8 mouse cellular contexts compared by ENCODE assay signal in genomic region chr11:31769804-31770654, GRCm38 (mm10).
A peak's percentile ranks its signal among the peaks of the same experiment; 100 is the strongest.
DNase-seq lines count a peak whose midpoint lies in the region; ATAC-seq lines count a peak whose summit lies in the region.

No protein-coding gene starts in this region.

- peaks cover 14% of the 10 kb centered on the region for H3K4me1 ChIP-seq in heart, embryonic 11.5 days (ENCODE audit: control insufficient read depth, insufficient read depth, low read length)
- H3K4me1 ChIP-seq in kidney, embryonic 15.5 days, result peaks cover 7% of the 10 kb centered on the region; the same call in 1 of the 2 replicates
- H3K4me1 ChIP-seq in lung, embryonic 15.5 days, result 0 out of 2 replicates have a peak, but pooled peaks cover 10% of the 10 kb centered on the region
- no peaks in the 10 kb centered on the region for H3K4me1 ChIP-seq in stomach, embryonic 14.5 days (ENCODE audit: control insufficient read depth, insufficient read depth, low read length)

- peak; percentile 35 for DNase-seq in right cerebral cortex, postnatal 14 days
- DNase-seq in right cerebral cortex, postnatal 36 days (ENCODE audit: low spot score in 2 of 2), result no peak
- peak; percentile 47 for DNase-seq in cerebellum, postnatal 36 days
- no peak for DNase-seq in urinary bladder, adult 18-20 months (ENCODE audit: low spot score in 2 of 2)

- H3K36me3 ChIP-seq in heart, embryonic 11.5 days (ENCODE audit: control insufficient read depth, insufficient read depth, low read length), result no peaks in the 10 kb centered on the region
- H3K36me3 ChIP-seq in kidney, embryonic 15.5 days, result no peaks in the 10 kb centered on the region
- H3K36me3 ChIP-seq in lung, embryonic 15.5 days, result no peaks in the 10 kb centered on the region
- no peaks in the 10 kb centered on the region for H3K36me3 ChIP-seq in stomach, embryonic 14.5 days (ENCODE audit: control insufficient read depth, insufficient read depth, low read length)

- no peak overlapping the region; the same call in 1 of the 2 replicates for H3K4me2 ChIP-seq in heart, embryonic 11.5 days
- no peak overlapping the region for H3K4me2 ChIP-seq in kidney, embryonic 15.5 days
- H3K4me2 ChIP-seq in lung, embryonic 15.5 days, result no peak overlapping the region
- no peak overlapping the region for H3K4me2 ChIP-seq in stomach, embryonic 14.5 days (replicated peaks; ENCODE audit: low read depth, low read length)

- no peaks in the 10 kb centered on the region for H3K27me3 ChIP-seq in heart, embryonic 11.5 days (ENCODE audit: control insufficient read depth, insufficient read depth, low read length)
- no peaks in the 10 kb centered on the region for H3K27me3 ChIP-seq in kidney, embryonic 15.5 days
- no peaks in the 10 kb centered on the region for H3K27me3 ChIP-seq in lung, embryonic 15.5 days
- no peaks in the 10 kb centered on the region for H3K27me3 ChIP-seq in stomach, embryonic 14.5 days (ENCODE audit: control insufficient read depth, insufficient read depth, low read length)

- H3K9ac ChIP-seq in heart, embryonic 11.5 days (ENCODE audit: low read depth, low read length), result no peak overlapping the region
- H3K9ac ChIP-seq in kidney, embryonic 15.5 days, result no peak overlapping the region
- no peak overlapping the region for H3K9ac ChIP-seq in lung, embryonic 15.5 days
- no peak overlapping the region for H3K9ac ChIP-seq in stomach, embryonic 14.5 days (replicated peaks; ENCODE audit: low read depth, low read length)

- WGBS in heart, embryonic 11.5 days (ENCODE audit: insufficient replicate concordance), result 67% methylated on average over 4 of the region's 4 CpGs
- 70% methylated on average over 4 of the region's 4 CpGs for WGBS in kidney, embryonic 15.5 days
- WGBS in lung, embryonic 15.5 days, result 72% methylated on average over 4 of the region's 4 CpGs
- 76% methylated on average over 4 of the region's 4 CpGs for WGBS in stomach, embryonic 14.5 days

- H3K27ac ChIP-seq in heart, embryonic 11.5 days (ENCODE audit: low read depth, low read length), result peak overlapping the region; percentile 80
- no peak overlapping the region; the same call in 1 of the 2 replicates for H3K27ac ChIP-seq in kidney, embryonic 15.5 days
- H3K27ac ChIP-seq in lung, embryonic 15.5 days, result no peak overlapping the region
- no peak overlapping the region for H3K27ac ChIP-seq in stomach, embryonic 14.5 days (ENCODE audit: low read length)

- peak; percentile 88 for ATAC-seq in heart, embryonic 11.5 days (replicated peaks; ENCODE audit: insufficient number of reproducible peaks, low FRiP score, low TSS enrichment)
- ATAC-seq in kidney, embryonic 15.5 days (replicated peaks; ENCODE audit: low FRiP score), result peak; percentile 52
- ATAC-seq in lung, embryonic 15.5 days (ENCODE audit: borderline replicate concordance, extremely low read depth, low FRiP score, low TSS enrichment), result peak; percentile 62; the same call in 1 of the 2 replicates
- peak; percentile 69; the same call in 1 of the 2 replicates for ATAC-seq in stomach, embryonic 14.5 days (ENCODE audit: insufficient number of reproducible peaks, insufficient read depth, low FRiP score, low read depth)

- no peak overlapping the region for H3K4me3 ChIP-seq in heart, embryonic 11.5 days (ENCODE audit: low read depth, low read length)
- no peak overlapping the region for H3K4me3 ChIP-seq in kidney, embryonic 15.5 days (replicated peaks)
- no peak overlapping the region for H3K4me3 ChIP-seq in lung, embryonic 15.5 days
- no peak overlapping the region for H3K4me3 ChIP-seq in stomach, embryonic 14.5 days (ENCODE audit: low read depth, low read length)

- H3K9me3 ChIP-seq in heart, embryonic 11.5 days (replicated peaks; ENCODE audit: control insufficient read depth, low read length), result no peaks in the 10 kb centered on the region; the same call in 1 of the 2 replicates
- peaks cover 6% of the 10 kb centered on the region; the same call in 1 of the 2 replicates for H3K9me3 ChIP-seq in kidney, embryonic 15.5 days (replicated peaks)
- no peaks in the 10 kb centered on the region for H3K9me3 ChIP-seq in lung, embryonic 15.5 days
- H3K9me3 ChIP-seq in stomach, embryonic 14.5 days (ENCODE audit: control insufficient read depth, low read depth, low read length), result no peaks in the 10 kb centered on the region

Comparison
In these comparisons a context has a peak if more than half of its experiments do, and no peak if none do; other contexts are left out.
1. DNase-seq: peak in right cerebral cortex, postnatal 14 days (single experiment) and cerebellum, postnatal 36 days (2 of 2); none in right cerebral cortex, postnatal 36 days (0 of 2) and urinary bladder, adult 18-20 months (0 of 2).
2. Peak in every context shown above with its lines, with median percentiles within 50 percentile points of each other: ATAC-seq.